Mouse (Mus musculus) megakaryocyte progenitor cell, adult 5-6 weeks (primary cell): ENCODE measurements around the gene Smim27. TPM values are rescaled to one million over a fixed set of nuclear protein-coding genes. Genes with fewer than 3 reads are reported as not detected.
"Not testable (repeated sequence)": the region's sequence is repeated elsewhere in the genome, so short reads cannot be mapped to it uniquely, and the experiment has no call there.

ENCODE experiments used
- ATAC-seq: replicated peaks from 2 replicates; pipeline ENCODE4 v1.8.0; 2016; ENCODE audit warnings: mild to moderate bottlenecking, moderate TSS enrichment, inconsistent platforms; ENCODE audit not compliant: poor library complexity
- total RNA-seq, 2 experiments: library from RNA; stranded (forward) in 1 of 2; stranded (reverse) in 1 of 2; fragments of 157-497, 149-512 nt in 1 of 2; fragments of 200-1000 nt in 1 of 2; gene quantifications; 2 replicates each; pipeline versions ENCODE4 v1.2.3 to v1.2.4; 2015 to 2017

Gene Smim27
- total RNA-seq, 2 experiments from 2014 or later = 5.6 to 16.7 TPM

GRCm38 (mm10) chr4:40254385-40255103 lies 14.8 kb upstream of the Smim27 start:
- ATAC-seq = no peak

- ATAC-seq = no peak
Observed at GRCm38 (mm10) chr4:40264321-40264720, 5.1 kb upstream of the Smim27 start.

- ATAC-seq = no peak
Observed at GRCm38 (mm10) chr4:40267681-40268080, 1.7 kb upstream of the Smim27 start.

- ATAC-seq = peak; percentile 60
Observed at GRCm38 (mm10) chr4:40268204-40268813, 1.1 kb upstream of the Smim27 start.

- ATAC-seq = peak; percentile 10
Observed at GRCm38 (mm10) chr4:40268835-40269234, 544 bp upstream of the Smim27 start.

- no peak for ATAC-seq
Observed at GRCm38 (mm10) chr4:40278880-40279275, 9.5 kb downstream of the Smim27 start.

- ATAC-seq = peak; percentile 99
Observed at GRCm38 (mm10) chr4:40279276-40279900, 10.0 kb downstream of the Smim27 start, which contains the start of gene Ndufb6. Ndufb6 (minus strand) TSS chr4:40279421.

GRCm38 (mm10) chr4:40285582-40285981 lies 16.2 kb downstream of the Smim27 start:
- ATAC-seq = peak; percentile 89

GRCm38 (mm10) chr4:40287415-40287814 lies 18.0 kb downstream of the Smim27 start:
- ATAC-seq = peak; percentile 97

- ATAC-seq = no peak
Observed at GRCm38 (mm10) chr4:40289046-40289445, 19.7 kb downstream of the Smim27 start.

GRCm38 (mm10) chr4:40291511-40291910 lies 22.1 kb downstream of the Smim27 start:
- not testable (repeated sequence) for ATAC-seq

- ATAC-seq = peak; percentile 59
Observed at GRCm38 (mm10) chr4:40299169-40299568, 29.8 kb downstream of the Smim27 start.

GRCm38 (mm10) chr4:40301076-40301789 lies 31.9 kb downstream of the Smim27 start:
- peak; percentile 80 for ATAC-seq

GRCm38 (mm10) chr4:40302445-40303125 lies 33.2 kb downstream of the Smim27 start:
- no peak for ATAC-seq

- ATAC-seq = 0 out of 2 replicates have a peak, but pooled peaks have one; percentile 13
Observed at GRCm38 (mm10) chr4:40309682-40310081, 40.3 kb downstream of the Smim27 start.

- ATAC-seq = 0 out of 2 replicates have a peak, but pooled peaks have one; percentile 20
Observed at GRCm38 (mm10) chr4:40310796-40311383, 41.5 kb downstream of the Smim27 start.

- peak; percentile 58 for ATAC-seq
Observed at GRCm38 (mm10) chr4:40312213-40312612, 42.8 kb downstream of the Smim27 start.

- peak; percentile 74 for ATAC-seq
Observed at GRCm38 (mm10) chr4:40313026-40313425, 43.6 kb downstream of the Smim27 start.

- no peak for ATAC-seq
Observed at GRCm38 (mm10) chr4:40317404-40317803, 48.0 kb downstream of the Smim27 start.
